Mouse (Mus musculus) liver, embryonic 14.5 days (tissue): Measurements from ENCODE around the gene Sec1. TPM values are rescaled to one million over a fixed set of nuclear protein-coding genes. Genes with fewer than 3 reads are reported as not detected.

Experiments used
- ATAC-seq: fragments of 200-750 bp; cut with Nextera tagmentation; 2 replicates; pipeline ENCODE4 v1.8.0; 2017; ENCODE audit warnings: moderate number of reproducible peaks, mild to moderate bottlenecking, moderate library complexity; ENCODE audit not compliant: insufficient read depth
- DNase-seq, 3 experiments: peaks; one replicate each; pipeline ENCODE4 v3.0.0-alpha.2; 2012 to 2013; ENCODE audit warnings: low read depth in 3 of 3, low spot score in 3 of 3
- H3K27ac ChIP-seq: fragments of 300-500 bp; sonication (generic); 2 replicates; pipeline ENCODE4 v1.5.1; 2014; ENCODE audit warnings: moderate library complexity, mild to moderate bottlenecking, control low read depth, inconsistent platforms
- H3K27me3 ChIP-seq: fragments of 300-500 bp; sonication (generic); 2 replicates; pipeline ENCODE4 v1.6.1; 2014; ENCODE audit warnings: mild to moderate bottlenecking, low read length, moderate library complexity; ENCODE audit not compliant: control insufficient read depth, insufficient read depth
- H3K36me3 ChIP-seq: fragments of 300-500 bp; sonication (generic); replicated peaks from 2 replicates; pipeline ENCODE4 v1.6.1; 2014; ENCODE audit warnings: low read depth; ENCODE audit not compliant: control insufficient read depth, insufficient read depth
- H3K4me1 ChIP-seq, 2 experiments: fragments of 200-500 bp in 1 of 2; fragments of 300-500 bp in 1 of 2; sonication (generic) in 1 of 2; replicated peaks; 2 replicates each; pipeline ENCODE4 v1.6.1; 2012 to 2014; ENCODE audit warnings: antibody characterized with exemption in 1 of 2, inconsistent platforms in 1 of 2, low read length in 1 of 2; ENCODE audit not compliant: control insufficient read depth in 2 of 2, insufficient read depth in 2 of 2
- H3K4me2 ChIP-seq: fragments of 300-500 bp; sonication (generic); 2 replicates; pipeline ENCODE4 v1.6.1; 2014; ENCODE audit warnings: low read depth, mild to moderate bottlenecking, control low read depth, moderate library complexity
- H3K4me3 ChIP-seq, 2 experiments: fragments of 200-500 bp in 1 of 2; fragments of 300-500 bp in 1 of 2; sonication (generic) in 1 of 2; 2 replicates each; pipeline ENCODE4 v1.5.1; 2012 to 2014; ENCODE audit warnings: low read depth in 2 of 2, low read length in 2 of 2, mild to moderate bottlenecking in 2 of 2, control low read depth in 1 of 2, inconsistent platforms in 1 of 2, moderate library complexity in 1 of 2; ENCODE audit not compliant: insufficient read depth in 1 of 2
- H3K9ac ChIP-seq: fragments of 300-500 bp; sonication (generic); replicated peaks from 2 replicates; pipeline ENCODE4 v1.6.1; 2014; ENCODE audit warnings: mild to moderate bottlenecking, control low read depth, moderate library complexity
- H3K9me3 ChIP-seq: fragments of 300-500 bp; sonication (generic); 2 replicates; pipeline ENCODE4 v1.6.1; 2016; ENCODE audit warnings: low read length, mixed read lengths; ENCODE audit not compliant: control insufficient read depth
- CTCF ChIP-seq: IDR thresholded peaks from 2 replicates; pipeline ENCODE4 v1.5.1; 2016; ENCODE audit warnings: antibody characterized with exemption, low read depth, control low read depth
- EP300 ChIP-seq: IDR thresholded peaks from 2 replicates; pipeline ENCODE4 v1.6.1; 2016; ENCODE audit warnings: antibody characterized with exemption, low read depth
- WGBS: fragments of 180-500 bp; shearing (Covaris S2); extraction: QIAGEN DNeasy Blood & Tissue Kit; methylation state at CpG from one replicate; pipeline ENCODE4 v1.1.7; 2014; ENCODE audit not compliant: insufficient replicate concordance; 5-methylcytosine and 5-hydroxymethylcytosine counted together
- polyA plus RNA-seq, 2 experiments: library from polyadenylated mRNA; depleted of rRNA in 1 of 2; stranded (reverse) in 1 of 2; unstranded in 1 of 2; fragments of >200 nt; fragmentation: Nextera tagmentation in 1 of 2; extraction: Ambion mirVana in 1 of 2; gene quantifications; 2 replicates each; pipeline versions ENCODE4 v1.2.1 to v1.2.3; 2012 to 2014

The Sec1 gene
- polyA plus RNA-seq, 2 experiments, result 0.02 TPM; not detected in 1

- Histone ChIP-seq H3K9me3 (no peaks in the 10 kb centered on the region), H3K9ac (no peak overlapping the region), H3K36me3 (no peaks in the 10 kb centered on the region), H3K4me3 (no peak overlapping the region), H3K4me1 (no peaks in the 10 kb centered on the region), H3K27me3 (no peaks in the 10 kb centered on the region), H3K4me2 (no peak overlapping the region), H3K27ac (no peak overlapping the region)
- DNase-seq (no peak), ATAC-seq (no peak)
- 45% methylated on average over 6 of the region's 6 CpGs for WGBS
- no peak for TF ChIP-seq EP300
- TF ChIP-seq CTCF, result no peak
Measured at GRCm38 (mm10) chr7:45689099-45689498, 5.1 kb downstream of the Sec1 start.

GRCm38 (mm10) chr7:45686841-45687240, 7.4 kb downstream of the Sec1 start:
- TF ChIP-seq CTCF (no peak), EP300 (no peak)
- WGBS, result 57% methylated on average over 3 of the region's 3 CpGs
- no peak overlapping the region for H3K27ac ChIP-seq
- H3K9me3 ChIP-seq, result no peaks in the 10 kb centered on the region
- DNase-seq (no peak), ATAC-seq (no peak)
- H3K4me1 ChIP-seq, result peaks cover 3 to 7% of the 10 kb centered on the region in 2 experiments; a peak in 2 of 4 replicates
- no peak overlapping the region for H3K9ac ChIP-seq
- no peak overlapping the region for H3K4me3 ChIP-seq
- no peaks in the 10 kb centered on the region for H3K36me3 ChIP-seq
- no peak overlapping the region for H3K4me2 ChIP-seq
- no peaks in the 10 kb centered on the region for H3K27me3 ChIP-seq

GRCm38 (mm10) chr7:45685811-45686210, 8.4 kb downstream of the Sec1 start:
- Histone ChIP-seq H3K4me1 (peaks cover 3 to 10% of the 10 kb centered on the region in 2 experiments; a peak in 2 of 4 replicates), H3K27ac (no peak overlapping the region), H3K36me3 (no peaks in the 10 kb centered on the region), H3K9me3 (no peaks in the 10 kb centered on the region), H3K27me3 (no peaks in the 10 kb centered on the region), H3K9ac (no peak overlapping the region), H3K4me2 (no peak overlapping the region), H3K4me3 (no peak overlapping the region)
- TF ChIP-seq CTCF (no peak), EP300 (no peak)
- no peak for DNase-seq
- WGBS, result 48% methylated on average over 10 of the region's 10 CpGs
- no peak for ATAC-seq

- H3K4me2 ChIP-seq, result no peak within 1 kb of the TSS
- no peak within 1 kb of the TSS for H3K9ac ChIP-seq
Measured at GRCm38 (mm10) chr7:45683396-45684050, 10.7 kb downstream of the Sec1 start, which contains the start of gene Ntn5. TSS of gene Ntn5 (plus strand) at chr7:45684022.

More at GRCm38 (mm10) chr7:45683396-45684050, 10.7 kb downstream of the Sec1 start, which contains the start of gene Ntn5:
- peaks cover 3 to 10% of the 10 kb centered on the region in 2 experiments; a peak in 2 of 4 replicates for H3K4me1 ChIP-seq
- no peak within 1 kb of the TSS for H3K27ac ChIP-seq
- 66% methylated on average over 7 of the region's 7 CpGs for WGBS
- H3K4me3 ChIP-seq, result no peak within 1 kb of the TSS
- ATAC-seq (no peak), DNase-seq (no peak)
- H3K36me3 ChIP-seq, result no peaks in the 10 kb centered on the region
- no peaks in the 10 kb centered on the region for H3K9me3 ChIP-seq
- no peaks in the 10 kb centered on the region for H3K27me3 ChIP-seq
- TF ChIP-seq EP300 (no peak), CTCF (no peak)
